Mouse (Mus musculus): ENCODE measurements around the gene Gnb1l. TPM values are rescaled to one million over a fixed set of nuclear protein-coding genes. Genes with fewer than 3 reads are reported as not detected.

Gene Gnb1l
- polyA plus RNA-seq (2021; fragmentation: Nextera tagmentation), result 9.8 and 10.5 TPM in 2 replicates
- long read RNA-seq, experiment 1, transcript Gnb1l-202 (8 exons, 3,549 nt), result major isoform, 6 of 18 reads
- long read RNA-seq, experiment 1, partial matches to known transcripts, result 0 of 18 reads
- long read RNA-seq, experiment 1, other reads (novel, unspliced or antisense), result 10 of 18 reads
- long read RNA-seq, experiment 2, transcript Gnb1l-212 (8 exons, 1,485 nt), result major isoform, 6 of 17 reads
- long read RNA-seq, experiment 2, partial matches to known transcripts, result 0 of 17 reads
- long read RNA-seq, experiment 2, other reads (novel, unspliced or antisense), result 7 of 17 reads

GRCm38 (mm10) chr16:18498558-18498990, at the start of gene Gnb1l, which contains the start of gene Rtl10:
Gnb1l (plus strand) TSS chr16:18498713.
Rtl10 (plus strand) TSS chr16:18498901.

GRCm38 (mm10) chr16:18589804-18590790, 91.6 kb downstream of the Gnb1l start, which contains the start of gene Tbx1:
Tbx1 (minus strand) TSS chr16:18590671.

Other genes with a start within 250 kb of the Gnb1l start
- 185 and 187 TPM in 2 replicates for gene Ranbp1, start 250.0 kb upstream of the Gnb1l start, polyA plus RNA-seq (2021; fragmentation: Nextera tagmentation)
- gene Gm49776, start 240.4 kb upstream of the Gnb1l start, polyA plus RNA-seq (2021; fragmentation: Nextera tagmentation), result not detected in 2 replicates
- gene Dgcr8, start 209.5 kb upstream of the Gnb1l start, polyA plus RNA-seq (2021; fragmentation: Nextera tagmentation), result 5.2 and 8.8 TPM in 2 replicates
- gene Tango2, start 150.6 kb upstream of the Gnb1l start, polyA plus RNA-seq (2021; fragmentation: Nextera tagmentation), result 124 and 138 TPM in 2 replicates
- gene Arvcf, start 150.5 kb upstream of the Gnb1l start, polyA plus RNA-seq (2021; fragmentation: Nextera tagmentation), result 7.9 and 8.8 TPM in 2 replicates
- 38.2 and 40.0 TPM in 2 replicates for gene Txnrd2, start 72.3 kb upstream of the Gnb1l start, polyA plus RNA-seq (2021; fragmentation: Nextera tagmentation)
- gene Comt, start 71.9 kb upstream of the Gnb1l start, polyA plus RNA-seq (2021; fragmentation: Nextera tagmentation), result 144 and 150 TPM in 2 replicates
- gene Rtl10, start 188 bp downstream of the Gnb1l start, polyA plus RNA-seq (2021; fragmentation: Nextera tagmentation), result 2.5 and 2.6 TPM in 2 replicates
- 0.78 and 1.8 TPM in 2 replicates for gene Tbx1, start 92.0 kb downstream of the Gnb1l start, polyA plus RNA-seq (2021; fragmentation: Nextera tagmentation)
- gene Gp1bb, start 123.7 kb downstream of the Gnb1l start, polyA plus RNA-seq (2021; fragmentation: Nextera tagmentation), result 0.34 and 0.36 TPM in 2 replicates
- 29.1 and 41.2 TPM in 2 replicates for gene Gm49601, start 127.7 kb downstream of the Gnb1l start, polyA plus RNA-seq (2021; fragmentation: Nextera tagmentation)
- gene Sept5, start 131.2 kb downstream of the Gnb1l start, polyA plus RNA-seq (2021; fragmentation: Nextera tagmentation), result 64.3 and 86.6 TPM in 2 replicates

All from layer of hippocampus, adult 6 months (tissue).